Mouse (Mus musculus) kidney, adult 18-20 months (tissue): ENCODE data around the gene Rreb1.

Source experiments
- DNase-seq: peaks from one replicate; pipeline ENCODE4 v3.0.0; 2021

Gene Rreb1

GRCm38 (mm10) chr13:37781557-37781956 is 3.4 kb downstream of the Rreb1 start:
- DNase-seq = no peak

GRCm38 (mm10) chr13:37782144-37782543 is 3.9 kb downstream of the Rreb1 start:
- no peak for DNase-seq

- DNase-seq = no peak
Observed at GRCm38 (mm10) chr13:37783676-37784075, 5.5 kb downstream of the Rreb1 start.

- DNase-seq = no peak
Observed at GRCm38 (mm10) chr13:37784226-37784625, 6.0 kb downstream of the Rreb1 start.

GRCm38 (mm10) chr13:37792739-37793336 is 14.6 kb downstream of the Rreb1 start:
- DNase-seq = no peak

- no peak for DNase-seq
Observed at GRCm38 (mm10) chr13:37798811-37799210, 20.6 kb downstream of the Rreb1 start.

GRCm38 (mm10) chr13:37799413-37799812 is 21.2 kb downstream of the Rreb1 start:
- DNase-seq = no peak

- no peak for DNase-seq
Observed at GRCm38 (mm10) chr13:37801101-37802075, 23.2 kb downstream of the Rreb1 start.

- peak; percentile 25 for DNase-seq
Observed at GRCm38 (mm10) chr13:37802246-37803003, 24.2 kb downstream of the Rreb1 start.

GRCm38 (mm10) chr13:37803244-37803643 is 25.0 kb downstream of the Rreb1 start:
- DNase-seq = no peak

GRCm38 (mm10) chr13:37804023-37804422 is 25.8 kb downstream of the Rreb1 start:
- DNase-seq = no peak

- DNase-seq = no peak
Observed at GRCm38 (mm10) chr13:37815001-37815400, 36.8 kb downstream of the Rreb1 start.

GRCm38 (mm10) chr13:37816736-37817135 is 38.5 kb downstream of the Rreb1 start:
- DNase-seq = no peak

- DNase-seq = no peak
Observed at GRCm38 (mm10) chr13:37821413-37821812, 43.2 kb downstream of the Rreb1 start.

- DNase-seq = no peak
Observed at GRCm38 (mm10) chr13:37824331-37824920, 46.2 kb downstream of the Rreb1 start.

- peak; percentile 53 for DNase-seq
Observed at GRCm38 (mm10) chr13:37824956-37825645, 46.9 kb downstream of the Rreb1 start.

GRCm38 (mm10) chr13:37825646-37826280 is 47.6 kb downstream of the Rreb1 start:
- peak; percentile 80 for DNase-seq

- DNase-seq = peak; percentile 88
Observed at GRCm38 (mm10) chr13:37826281-37826993, 48.2 kb downstream of the Rreb1 start.

GRCm38 (mm10) chr13:37826994-37827262 is 48.7 kb downstream of the Rreb1 start:
- no peak for DNase-seq

GRCm38 (mm10) chr13:37827263-37827995 is 49.2 kb downstream of the Rreb1 start:
- peak; percentile 75 for DNase-seq
